Mouse (Mus musculus) heart, embryonic 12.5 days (tissue): Measurements from ENCODE around the gene Prf1. TPM values are rescaled to one million over a fixed set of nuclear protein-coding genes. Genes with fewer than 3 reads are reported as not detected.

Source experiments
- ATAC-seq: fragments of 200-750 bp; cut with Nextera tagmentation; 2 replicates; pipeline ENCODE4 v1.8.0; 2017; ENCODE audit warnings: moderate TSS enrichment, moderate library complexity; ENCODE audit not compliant: insufficient number of reproducible peaks, low FRiP score
- H3K27ac ChIP-seq: fragments of 300-500 bp; sonication (generic); 2 replicates; pipeline ENCODE4 v1.5.1; 2016; ENCODE audit warnings: mild to moderate bottlenecking, moderate library complexity; ENCODE audit not compliant: poor library complexity, severe bottlenecking
- H3K27me3 ChIP-seq: fragments of 300-500 bp; sonication (generic); replicated peaks from 2 replicates; pipeline ENCODE4 v1.6.1; 2016; ENCODE audit warnings: mild to moderate bottlenecking, moderate library complexity
- H3K36me3 ChIP-seq: fragments of 300-500 bp; sonication (generic); 2 replicates; pipeline ENCODE4 v1.6.1; 2016; ENCODE audit warnings: mild to moderate bottlenecking, moderate library complexity
- H3K4me1 ChIP-seq: fragments of 300-500 bp; sonication (generic); replicated peaks from 2 replicates; pipeline ENCODE4 v1.6.1; 2016; ENCODE audit warnings: mild to moderate bottlenecking
- H3K4me2 ChIP-seq: fragments of 300-500 bp; sonication (generic); 2 replicates; pipeline ENCODE4 v1.6.1; 2016; ENCODE audit warnings: mild to moderate bottlenecking, moderate library complexity
- H3K4me3 ChIP-seq: fragments of 300-500 bp; sonication (generic); 2 replicates; pipeline ENCODE4 v1.5.1; 2016; ENCODE audit warnings: mild to moderate bottlenecking
- H3K9ac ChIP-seq: fragments of 300-500 bp; sonication (generic); 2 replicates; pipeline ENCODE4 v1.6.1; 2016; ENCODE audit warnings: mild to moderate bottlenecking, moderate library complexity
- H3K9me3 ChIP-seq: fragments of 300-500 bp; sonication (generic); replicated peaks from 2 replicates; pipeline ENCODE4 v1.6.1; 2016; ENCODE audit warnings: mild to moderate bottlenecking, moderate library complexity
- WGBS: fragments of 180-500 bp; shearing (Covaris S2); methylation state at CpG from one replicate; pipeline ENCODE4 v1.1.7; 2016; 5-methylcytosine and 5-hydroxymethylcytosine counted together
- polyA plus RNA-seq: library from polyadenylated mRNA; unstranded; fragments of >200 nt; fragmentation: Nextera tagmentation; extraction: Ambion mirVana; gene quantifications from 2 replicates; pipeline ENCODE4 v1.2.1, GENCODE M21; 2016

Gene Prf1
- polyA plus RNA-seq, 1 experiment from 2014 or later = not detected

GRCm38 (mm10) chr10:61315324-61315880, 17.8 kb downstream of the Prf1 start:
- Histone ChIP-seq H3K4me3 (no peak overlapping the region), H3K9ac (no peak overlapping the region), H3K4me2 (no peak overlapping the region), H3K27ac (no peak overlapping the region), H3K9me3 (no peaks in the 10 kb centered on the region), H3K27me3 (no peaks in the 10 kb centered on the region), H3K4me1 (peaks cover 34% of the 10 kb centered on the region), H3K36me3 (peaks cover 18% of the 10 kb centered on the region)
- WGBS = 64% methylated on average over 9 of the region's 9 CpGs
- ATAC-seq = no peak

GRCm38 (mm10) chr10:61318527-61318926, 20.9 kb downstream of the Prf1 start:
- no peak for ATAC-seq
- 80% methylated on average over 3 of the region's 3 CpGs for WGBS
- H3K9ac ChIP-seq = no peak overlapping the region
- H3K27ac ChIP-seq = no peak overlapping the region
- H3K9me3 ChIP-seq = no peaks in the 10 kb centered on the region
- peaks cover 17% of the 10 kb centered on the region for H3K4me1 ChIP-seq
- no peak overlapping the region for H3K4me2 ChIP-seq
- no peak overlapping the region for H3K4me3 ChIP-seq
- H3K36me3 ChIP-seq = peaks cover 49% of the 10 kb centered on the region
- no peaks in the 10 kb centered on the region for H3K27me3 ChIP-seq

GRCm38 (mm10) chr10:61324717-61325116, 27.1 kb downstream of the Prf1 start:
- no peaks in the 10 kb centered on the region for H3K27me3 ChIP-seq
- WGBS = 75% methylated on average over 8 of the region's 8 CpGs
- no peak for ATAC-seq

GRCm38 (mm10) chr10:61325782-61326328, 28.2 kb downstream of the Prf1 start:
- H3K27ac ChIP-seq = peak overlapping the region; percentile 7
- H3K27me3 ChIP-seq = no peaks in the 10 kb centered on the region
- no peak overlapping the region for H3K4me2 ChIP-seq
- no peak for ATAC-seq
- H3K4me1 ChIP-seq = peaks cover 31% of the 10 kb centered on the region
- peaks cover 36% of the 10 kb centered on the region for H3K36me3 ChIP-seq
- H3K4me3 ChIP-seq = no peak overlapping the region
- H3K9me3 ChIP-seq = no peaks in the 10 kb centered on the region
- 30% methylated on average over 9 of the region's 9 CpGs for WGBS
- no peak overlapping the region for H3K9ac ChIP-seq

More at GRCm38 (mm10) chr10:61324717-61325116, 27.1 kb downstream of the Prf1 start:
- H3K9ac ChIP-seq = no peak overlapping the region
- no peaks in the 10 kb centered on the region for H3K9me3 ChIP-seq
- no peak overlapping the region for H3K27ac ChIP-seq
- peaks cover 42% of the 10 kb centered on the region for H3K36me3 ChIP-seq
- H3K4me1 ChIP-seq = peaks cover 31% of the 10 kb centered on the region
- no peak overlapping the region for H3K4me3 ChIP-seq
- no peak overlapping the region for H3K4me2 ChIP-seq

GRCm38 (mm10) chr10:61327545-61327944, 29.9 kb downstream of the Prf1 start:
- 76% methylated on average over 10 of the region's 10 CpGs for WGBS
- peak overlapping the region; percentile 3; the same call in 1 of the 2 replicates for H3K4me2 ChIP-seq
- ATAC-seq = no peak
- H3K9me3 ChIP-seq = no peaks in the 10 kb centered on the region
- H3K36me3 ChIP-seq = peaks cover 20% of the 10 kb centered on the region
- H3K27ac ChIP-seq = peak overlapping the region; percentile 76
- peak overlapping the region; percentile 50; the same call in 1 of the 2 replicates for H3K9ac ChIP-seq
- H3K27me3 ChIP-seq = no peaks in the 10 kb centered on the region
- no peak overlapping the region for H3K4me3 ChIP-seq
- peaks cover 31% of the 10 kb centered on the region for H3K4me1 ChIP-seq

GRCm38 (mm10) chr10:61328927-61329326, 31.3 kb downstream of the Prf1 start:
- peaks cover 31% of the 10 kb centered on the region for H3K4me1 ChIP-seq
- no peaks in the 10 kb centered on the region for H3K9me3 ChIP-seq
- no peak overlapping the region for H3K4me2 ChIP-seq
- WGBS = 61% methylated on average over 7 of the region's 7 CpGs
- no peak overlapping the region for H3K27ac ChIP-seq
- no peak overlapping the region for H3K4me3 ChIP-seq
- ATAC-seq = no peak
- H3K9ac ChIP-seq = no peak overlapping the region
- H3K27me3 ChIP-seq = no peaks in the 10 kb centered on the region
- peaks cover 23% of the 10 kb centered on the region for H3K36me3 ChIP-seq

GRCm38 (mm10) chr10:61331046-61331445, 33.4 kb downstream of the Prf1 start:
- 82% methylated on average over 5 of the region's 5 CpGs for WGBS
- Histone ChIP-seq H3K27me3 (no peaks in the 10 kb centered on the region), H3K4me1 (peaks cover 26% of the 10 kb centered on the region), H3K27ac (no peak overlapping the region), H3K9me3 (no peaks in the 10 kb centered on the region), H3K9ac (no peak overlapping the region), H3K36me3 (peaks cover 32% of the 10 kb centered on the region), H3K4me2 (no peak overlapping the region), H3K4me3 (no peak overlapping the region)
- no peak for ATAC-seq

- Histone ChIP-seq H3K4me1 (no peaks in the 10 kb centered on the region), H3K4me3 (no peak overlapping the region), H3K27me3 (no peaks in the 10 kb centered on the region), H3K9me3 (no peaks in the 10 kb centered on the region), H3K9ac (no peak overlapping the region), H3K36me3 (peaks cover 54% of the 10 kb centered on the region), H3K4me2 (no peak overlapping the region), H3K27ac (no peak overlapping the region)
- WGBS = 73% methylated on average over 7 of the region's 7 CpGs
- no peak for ATAC-seq
Observed at GRCm38 (mm10) chr10:61334545-61334944, 36.9 kb downstream of the Prf1 start.

- H3K9ac ChIP-seq = no peak overlapping the region
- H3K4me2 ChIP-seq = no peak overlapping the region
- no peaks in the 10 kb centered on the region for H3K9me3 ChIP-seq
- H3K4me1 ChIP-seq = no peaks in the 10 kb centered on the region
- peaks cover 66% of the 10 kb centered on the region for H3K36me3 ChIP-seq
- 23% methylated on average over 6 of the region's 6 CpGs for WGBS
- ATAC-seq = no peak
- H3K27ac ChIP-seq = no peak overlapping the region
- no peaks in the 10 kb centered on the region for H3K27me3 ChIP-seq
- H3K4me3 ChIP-seq = no peak overlapping the region
Observed at GRCm38 (mm10) chr10:61336137-61336536, 38.5 kb downstream of the Prf1 start.

- WGBS = 71% methylated on average over 5 of the region's 5 CpGs
- no peak overlapping the region for H3K9ac ChIP-seq
- H3K4me1 ChIP-seq = no peaks in the 10 kb centered on the region
- no peak for ATAC-seq
- H3K4me3 ChIP-seq = no peak overlapping the region
- peaks cover 67% of the 10 kb centered on the region for H3K36me3 ChIP-seq
- no peaks in the 10 kb centered on the region for H3K9me3 ChIP-seq
- H3K4me2 ChIP-seq = no peak overlapping the region
- H3K27me3 ChIP-seq = no peaks in the 10 kb centered on the region
- no peak overlapping the region for H3K27ac ChIP-seq
Observed at GRCm38 (mm10) chr10:61336592-61336991, 39.0 kb downstream of the Prf1 start.

- 86% methylated on average over 11 of the region's 11 CpGs for WGBS
- no peaks in the 10 kb centered on the region for H3K9me3 ChIP-seq
- no peak overlapping the region for H3K4me2 ChIP-seq
- no peaks in the 10 kb centered on the region for H3K4me1 ChIP-seq
- no peak overlapping the region for H3K4me3 ChIP-seq
- H3K36me3 ChIP-seq = peaks cover 76% of the 10 kb centered on the region
- no peak for ATAC-seq
- no peaks in the 10 kb centered on the region for H3K27me3 ChIP-seq
- no peak overlapping the region for H3K27ac ChIP-seq
- no peak overlapping the region for H3K9ac ChIP-seq
Observed at GRCm38 (mm10) chr10:61337665-61338064, 40.0 kb downstream of the Prf1 start.

- H3K9ac ChIP-seq = no peak overlapping the region
- no peaks in the 10 kb centered on the region for H3K9me3 ChIP-seq
- no peak overlapping the region for H3K27ac ChIP-seq
- no peaks in the 10 kb centered on the region for H3K4me1 ChIP-seq
- ATAC-seq = no peak
- H3K4me3 ChIP-seq = no peak overlapping the region
- H3K36me3 ChIP-seq = peaks cover 76% of the 10 kb centered on the region
- H3K4me2 ChIP-seq = no peak overlapping the region
- 83% methylated on average over 9 of the region's 9 CpGs for WGBS
- peaks cover 3% of the 10 kb centered on the region; the same call in 1 of the 2 replicates for H3K27me3 ChIP-seq
Observed at GRCm38 (mm10) chr10:61339216-61339615, 41.6 kb downstream of the Prf1 start.
